Mouse (Mus musculus) liver, embryonic 14.5 days (tissue): Measurements from ENCODE around the gene Sarm1. TPM values are rescaled to one million over a fixed set of nuclear protein-coding genes. Genes with fewer than 3 reads are reported as not detected.

Source experiments
- ATAC-seq: fragments of 200-750 bp; cut with Nextera tagmentation; 2 replicates; pipeline ENCODE4 v1.8.0; 2017; ENCODE audit warnings: moderate number of reproducible peaks, mild to moderate bottlenecking, moderate library complexity; ENCODE audit not compliant: insufficient read depth
- DNase-seq, 3 experiments: peaks; one replicate each; pipeline ENCODE4 v3.0.0-alpha.2; 2012 to 2013; ENCODE audit warnings: low read depth in 3 of 3, low spot score in 3 of 3
- H3K27ac ChIP-seq: fragments of 300-500 bp; sonication (generic); 2 replicates; pipeline ENCODE4 v1.5.1; 2014; ENCODE audit warnings: moderate library complexity, mild to moderate bottlenecking, control low read depth, inconsistent platforms
- H3K27me3 ChIP-seq: fragments of 300-500 bp; sonication (generic); 2 replicates; pipeline ENCODE4 v1.6.1; 2014; ENCODE audit warnings: mild to moderate bottlenecking, low read length, moderate library complexity; ENCODE audit not compliant: control insufficient read depth, insufficient read depth
- H3K36me3 ChIP-seq: fragments of 300-500 bp; sonication (generic); replicated peaks from 2 replicates; pipeline ENCODE4 v1.6.1; 2014; ENCODE audit warnings: low read depth; ENCODE audit not compliant: control insufficient read depth, insufficient read depth
- H3K4me1 ChIP-seq, 2 experiments: fragments of 200-500 bp in 1 of 2; fragments of 300-500 bp in 1 of 2; sonication (generic) in 1 of 2; replicated peaks; 2 replicates each; pipeline ENCODE4 v1.6.1; 2012 to 2014; ENCODE audit warnings: antibody characterized with exemption in 1 of 2, inconsistent platforms in 1 of 2, low read length in 1 of 2; ENCODE audit not compliant: control insufficient read depth in 2 of 2, insufficient read depth in 2 of 2
- H3K4me2 ChIP-seq: fragments of 300-500 bp; sonication (generic); 2 replicates; pipeline ENCODE4 v1.6.1; 2014; ENCODE audit warnings: low read depth, mild to moderate bottlenecking, control low read depth, moderate library complexity
- H3K4me3 ChIP-seq, 2 experiments: fragments of 200-500 bp in 1 of 2; fragments of 300-500 bp in 1 of 2; sonication (generic) in 1 of 2; 2 replicates each; pipeline ENCODE4 v1.5.1; 2012 to 2014; ENCODE audit warnings: low read depth in 2 of 2, low read length in 2 of 2, mild to moderate bottlenecking in 2 of 2, control low read depth in 1 of 2, inconsistent platforms in 1 of 2, moderate library complexity in 1 of 2; ENCODE audit not compliant: insufficient read depth in 1 of 2
- H3K9ac ChIP-seq: fragments of 300-500 bp; sonication (generic); replicated peaks from 2 replicates; pipeline ENCODE4 v1.6.1; 2014; ENCODE audit warnings: mild to moderate bottlenecking, control low read depth, moderate library complexity
- H3K9me3 ChIP-seq: fragments of 300-500 bp; sonication (generic); 2 replicates; pipeline ENCODE4 v1.6.1; 2016; ENCODE audit warnings: low read length, mixed read lengths; ENCODE audit not compliant: control insufficient read depth
- CTCF ChIP-seq: IDR thresholded peaks from 2 replicates; pipeline ENCODE4 v1.5.1; 2016; ENCODE audit warnings: antibody characterized with exemption, low read depth, control low read depth
- EP300 ChIP-seq: IDR thresholded peaks from 2 replicates; pipeline ENCODE4 v1.6.1; 2016; ENCODE audit warnings: antibody characterized with exemption, low read depth
- WGBS: fragments of 180-500 bp; shearing (Covaris S2); extraction: QIAGEN DNeasy Blood & Tissue Kit; methylation state at CpG from one replicate; pipeline ENCODE4 v1.1.7; 2014; ENCODE audit not compliant: insufficient replicate concordance; 5-methylcytosine and 5-hydroxymethylcytosine counted together
- polyA plus RNA-seq, 2 experiments: library from polyadenylated mRNA; depleted of rRNA in 1 of 2; stranded (reverse) in 1 of 2; unstranded in 1 of 2; fragments of >200 nt; fragmentation: Nextera tagmentation in 1 of 2; extraction: Ambion mirVana in 1 of 2; gene quantifications; 2 replicates each; pipeline versions ENCODE4 v1.2.1 to v1.2.3; 2012 to 2014

Gene Sarm1
- polyA plus RNA-seq, 2 experiments, result 0.09 to 0.15 TPM

- no peak overlapping the region for H3K9ac ChIP-seq
- H3K4me3 ChIP-seq, result no peak overlapping the region
- 21% methylated on average over 5 of the region's 5 CpGs for WGBS
- H3K4me2 ChIP-seq, result no peak overlapping the region
- no peaks in the 10 kb centered on the region for H3K9me3 ChIP-seq
- ATAC-seq (no peak), DNase-seq (no peak)
- H3K27ac ChIP-seq, result no peak overlapping the region
- TF ChIP-seq EP300 (no peak), CTCF (peak; percentile 68)
- no peaks in the 10 kb centered on the region for H3K4me1 ChIP-seq
- no peaks in the 10 kb centered on the region; the same call in 1 of the 2 replicates for H3K27me3 ChIP-seq
- H3K36me3 ChIP-seq, result no peaks in the 10 kb centered on the region
Measured at GRCm38 (mm10) chr11:78455308-78455707, 42.2 kb downstream of the Sarm1 start.

- TF ChIP-seq CTCF (no peak), EP300 (no peak)
- H3K27ac ChIP-seq, result no peak overlapping the region
- H3K27me3 ChIP-seq, result no peaks in the 10 kb centered on the region; the same call in 1 of the 2 replicates
- WGBS, result 58% methylated on average over 7 of the region's 7 CpGs
- no peaks in the 10 kb centered on the region for H3K36me3 ChIP-seq
- no peaks in the 10 kb centered on the region for H3K9me3 ChIP-seq
- DNase-seq (no peak), ATAC-seq (no peak)
- H3K9ac ChIP-seq, result no peak overlapping the region
- no peak overlapping the region for H3K4me3 ChIP-seq
- H3K4me1 ChIP-seq, result no peaks in the 10 kb centered on the region
- no peak overlapping the region for H3K4me2 ChIP-seq
Measured at GRCm38 (mm10) chr11:78454276-78454675, 43.3 kb downstream of the Sarm1 start.

DNA sequence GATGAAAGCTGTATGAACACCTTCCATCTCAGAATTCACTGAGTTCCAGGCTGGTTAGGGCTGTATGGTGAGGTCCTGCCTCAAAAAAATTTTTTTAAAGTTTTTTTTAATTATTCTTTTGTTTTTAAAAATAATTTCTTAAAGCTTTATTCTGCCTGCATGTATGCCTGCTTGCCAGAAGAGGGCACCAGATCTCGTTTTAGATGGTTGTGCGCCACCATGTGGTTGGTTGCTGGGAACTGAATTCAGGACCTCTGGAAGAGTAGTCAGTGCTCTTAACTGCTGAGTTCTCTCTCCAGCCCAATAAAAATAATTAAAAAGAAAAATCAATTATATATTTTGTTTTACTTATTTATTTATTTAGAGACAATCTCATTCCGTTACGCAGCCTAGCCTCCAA, 43.9 kb downstream of the Sarm1 start:
- DNase-seq, result peak; percentile 41 to 44 (median 42)
- WGBS, result 10% methylated on average over 4 of the region's 4 CpGs
- Histone ChIP-seq H3K4me3 (no peak overlapping the region), H3K36me3 (no peaks in the 10 kb centered on the region), H3K4me1 (no peaks in the 10 kb centered on the region), H3K27ac (no peak overlapping the region), H3K27me3 (no peaks in the 10 kb centered on the region), H3K4me2 (no peak overlapping the region), H3K9ac (no peak overlapping the region), H3K9me3 (no peaks in the 10 kb centered on the region)
- TF ChIP-seq EP300 (no peak), CTCF (peak; percentile 90)
- ATAC-seq, result no peak

- no peak overlapping the region for H3K27ac ChIP-seq
- WGBS, result 17% methylated on average over 2 of the region's 2 CpGs
- H3K36me3 ChIP-seq, result no peaks in the 10 kb centered on the region
- H3K4me1 ChIP-seq, result no peaks in the 10 kb centered on the region
- H3K9ac ChIP-seq, result no peak overlapping the region
- TF ChIP-seq CTCF, result no peak
- no peak for TF ChIP-seq EP300
- no peak overlapping the region for H3K4me3 ChIP-seq
- ATAC-seq (no peak), DNase-seq (no peak)
- no peaks in the 10 kb centered on the region for H3K9me3 ChIP-seq
- no peak overlapping the region for H3K4me2 ChIP-seq
- no peaks in the 10 kb centered on the region for H3K27me3 ChIP-seq
Measured at GRCm38 (mm10) chr11:78450337-78450736, 47.2 kb downstream of the Sarm1 start.

- DNase-seq (no peak), ATAC-seq (no peak)
- 71% methylated on average over 1 of the region's 1 CpGs for WGBS
- no peak for TF ChIP-seq CTCF
- TF ChIP-seq EP300, result no peak
- no peak overlapping the region for H3K4me2 ChIP-seq
- no peak overlapping the region for H3K27ac ChIP-seq
- H3K36me3 ChIP-seq, result no peaks in the 10 kb centered on the region
- H3K27me3 ChIP-seq, result no peaks in the 10 kb centered on the region
- H3K4me3 ChIP-seq, result no peak overlapping the region
- no peaks in the 10 kb centered on the region for H3K4me1 ChIP-seq
- H3K9ac ChIP-seq, result no peak overlapping the region
- H3K9me3 ChIP-seq, result no peaks in the 10 kb centered on the region
Measured at GRCm38 (mm10) chr11:78448242-78448641, 49.3 kb downstream of the Sarm1 start.
